ENCODE assay signal across 27 mouse cellular contexts in genomic region chr3:138309910-138310309, GRCm38 (mm10). TPM values are rescaled to one million over a fixed set of nuclear protein-coding genes. Genes with fewer than 3 reads are reported as not detected.
DNase-seq lines count a peak whose midpoint lies in the region; ATAC-seq and TF ChIP-seq lines count a peak whose summit lies in the region.
"Had no signal": no experiment of that assay in that cellular context is flagged by ENCODE, and none has a peak within 500 bp of the region (broad histone marks: within the 10 kb centered on the region; RNA-seq: fewer than 3 reads in every experiment).

No protein-coding gene starts in this region.

- no peak overlapping the region for H3K9ac ChIP-seq in embryonic facial prominence, embryonic 14.5 days (ENCODE audit: low read depth, low read length)
- no peak overlapping the region for H3K9ac ChIP-seq in lung, postnatal 0 days (replicated peaks; ENCODE audit: low read depth)
- H3K9ac ChIP-seq: forebrain, embryonic 13.5 days; forebrain, postnatal 0 days; heart, embryonic 12.5 days; hindbrain, embryonic 15.5 days had no signal

- peaks cover 13% of the 10 kb centered on the region for H3K4me1 ChIP-seq in embryonic facial prominence, embryonic 14.5 days (ENCODE audit: control insufficient read depth, insufficient read depth, low read length)
- peaks cover 15% of the 10 kb centered on the region for H3K4me1 ChIP-seq in embryonic facial prominence, embryonic 10.5 days
- peaks cover 7% of the 10 kb centered on the region for H3K4me1 ChIP-seq in lung, postnatal 0 days (ENCODE audit: insufficient read depth, low read depth, low read length)
- H3K4me1 ChIP-seq in lung, adult 2 months (ENCODE audit: control insufficient read depth, insufficient read depth, low read length): peaks cover 2% of the 10 kb centered on the region
- H3K4me1 ChIP-seq: forebrain, embryonic 13.5 days; heart, embryonic 12.5 days had no signal

- no peak overlapping the region for H3K27ac ChIP-seq in embryonic facial prominence, embryonic 14.5 days (replicated peaks; ENCODE audit: low read depth, low read length)
- H3K27ac ChIP-seq in embryonic facial prominence, embryonic 10.5 days (replicated peaks): no peak overlapping the region
- no peak overlapping the region for H3K27ac ChIP-seq in lung, postnatal 0 days (ENCODE audit: low read length)
- H3K27ac ChIP-seq: forebrain, embryonic 13.5 days; hindbrain, embryonic 15.5 days had no signal

- no peak for TF ChIP-seq EP300 in lung, postnatal 0 days (IDR thresholded peaks at IDR 0.05)

- no peak for TF ChIP-seq CTCF in lung, postnatal 0 days (IDR thresholded peaks at IDR 0.05)
- no peak for TF ChIP-seq CTCF in lung, adult 2 months (IDR thresholded peaks at IDR 0.05; ENCODE audit: insufficient read depth, low read length)

- WGBS in embryonic facial prominence, embryonic 14.5 days: 84% methylated on average over 8 of the region's 8 CpGs
- 91% methylated on average over 8 of the region's 8 CpGs for WGBS in embryonic facial prominence, embryonic 10.5 days
- 65% methylated on average over 8 of the region's 8 CpGs for WGBS in lung, postnatal 0 days
- 75% methylated on average over 8 of the region's 8 CpGs for WGBS in lung, adult 2 months

- no peak overlapping the region for H3K4me2 ChIP-seq in embryonic facial prominence, embryonic 14.5 days (ENCODE audit: low read depth, low read length)
- no peak overlapping the region for H3K4me2 ChIP-seq in lung, postnatal 0 days (replicated peaks; ENCODE audit: low read depth, low read length)
- H3K4me2 ChIP-seq: forebrain, embryonic 13.5 days; heart, embryonic 12.5 days; hindbrain, embryonic 15.5 days had no signal

- no peak for TF ChIP-seq POLR2A in lung, adult 2 months (IDR thresholded peaks at IDR 0.05; ENCODE audit: borderline replicate concordance, extremely low read depth, low read depth, low read length)

- H3K36me3 ChIP-seq in embryonic facial prominence, embryonic 14.5 days (ENCODE audit: control insufficient read depth, insufficient read depth, low read length): no peaks in the 10 kb centered on the region
- no peaks in the 10 kb centered on the region for H3K36me3 ChIP-seq in embryonic facial prominence, embryonic 10.5 days (replicated peaks)
- H3K36me3 ChIP-seq in lung, postnatal 0 days (ENCODE audit: insufficient read depth, low read length): no peaks in the 10 kb centered on the region
- H3K36me3 ChIP-seq: heart, embryonic 12.5 days; hindbrain, embryonic 15.5 days had no signal

- ATAC-seq in embryonic facial prominence, embryonic 14.5 days (ENCODE audit: low read depth): peak; percentile 57; the same call in 1 of the 2 replicates
- ATAC-seq in lung, postnatal 0 days: no peak; the same call in 1 of the 2 replicates
- ATAC-seq: activated CD4-positive, CD25-positive, alpha-beta regulatory T cell, adult 4 months; CD4-positive, CD25-positive, alpha-beta regulatory T cell, adult 4 months; forebrain, embryonic 13.5 days; forebrain, postnatal 0 days had no signal

- H3K4me3 ChIP-seq in embryonic facial prominence, embryonic 14.5 days (ENCODE audit: low read depth, low read length): no peak overlapping the region
- H3K4me3 ChIP-seq in embryonic facial prominence, embryonic 10.5 days: no peak overlapping the region
- no peak overlapping the region for H3K4me3 ChIP-seq in lung, postnatal 0 days (ENCODE audit: low read depth, low read length)
- no peak overlapping the region for H3K4me3 ChIP-seq in lung, adult 2 months (replicated peaks; ENCODE audit: extremely low read depth, low read depth, low read length)
- H3K4me3 ChIP-seq: forebrain, embryonic 13.5 days; heart, embryonic 12.5 days; hindbrain, embryonic 15.5 days had no signal

- no peaks in the 10 kb centered on the region for H3K9me3 ChIP-seq in embryonic facial prominence, embryonic 14.5 days (ENCODE audit: control insufficient read depth, low read length)
- no peaks in the 10 kb centered on the region for H3K9me3 ChIP-seq in embryonic facial prominence, embryonic 10.5 days
- H3K9me3 ChIP-seq in lung, postnatal 0 days (ENCODE audit: low read length): no peaks in the 10 kb centered on the region
- H3K9me3 ChIP-seq: forebrain, embryonic 13.5 days; heart, embryonic 12.5 days; hindbrain, embryonic 15.5 days had no signal

- intact Hi-C loops in heart, postnatal 10 days (cut with DNase I): loop anchor here (5.0 kb wide), 1 partner anchor 97 kb away; no protein-coding TSS in a partner anchor

- H3K27me3 ChIP-seq in embryonic facial prominence, embryonic 14.5 days (replicated peaks; ENCODE audit: control insufficient read depth, insufficient read depth, low read length): no peaks in the 10 kb centered on the region
- H3K27me3 ChIP-seq in embryonic facial prominence, embryonic 10.5 days (replicated peaks; ENCODE audit: low read depth, poor library complexity, severe bottlenecking): no peaks in the 10 kb centered on the region
- H3K27me3 ChIP-seq in lung, postnatal 0 days (replicated peaks; ENCODE audit: insufficient read depth, low read length): no peaks in the 10 kb centered on the region
- H3K27me3 ChIP-seq: forebrain, embryonic 13.5 days; heart, embryonic 12.5 days; hindbrain, embryonic 15.5 days had no signal

- DNase-seq in embryonic facial prominence, embryonic 14.5 days (ENCODE audit: low spot score): peak; percentile 67
- DNase-seq in embryonic facial prominence, embryonic 10.5 days (ENCODE audit: low spot score): no peak
- DNase-seq in lung, postnatal 0 days (ENCODE audit: low spot score): peak; percentile 57
- no peak for DNase-seq in lung, adult 2 months
- peak; percentile 96 for DNase-seq in gonadal fat pad, adult 2 months (ENCODE audit: low read depth)
- DNase-seq in heart, postnatal 10 days: no peak
- no peak for DNase-seq in kidney, postnatal 36 days
- DNase-seq: adrenal gland, postnatal 14 days; B cell, adult 2 months; cerebellum, adult 18-20 months; cerebellum, adult 9-11 months; forebrain, postnatal 0 days; gastrocnemius, postnatal 14 days; heart, postnatal 36 days had no signal

RNA-seq across cellular contexts. Expression of gene Adh6a, which starts 3.2 kb away (rescaled TPM):
- polyA plus RNA-seq in embryonic facial prominence, embryonic 14.5 days (2014; fragmentation: Nextera tagmentation; extraction: Ambion mirVana): 0.17 TPM in 1 of 2 replicates, not detected in the other
- polyA plus RNA-seq in embryonic facial prominence, embryonic 10.5 days (2016; fragmentation: Nextera tagmentation; extraction: Ambion mirVana): not detected in 2 replicates
- 0.20 TPM in 1 of 2 replicates, not detected in the other for polyA plus RNA-seq in lung, postnatal 0 days (2015; fragmentation: Nextera tagmentation; extraction: Ambion mirVana)
- polyA plus RNA-seq in lung, adult 2 months (2012; rRNA removed): 0.11 TPM in 1 of 2 replicates, not detected in the other
- 0.26 TPM in 1 of 2 replicates, not detected in the other for polyA plus RNA-seq in gonadal fat pad, adult 2 months (2012; rRNA removed)
- total RNA-seq in heart, postnatal 10 days (2021): not detected
- total RNA-seq: adrenal gland, adult 18-20 months; adrenal gland, postnatal 14 days; forebrain, postnatal 0 days; gastrocnemius, adult 18-20 months; gastrocnemius, postnatal 14 days; granulocyte monocyte progenitor cell, adult 5-6 weeks; heart, adult 8-10 months; heart, postnatal 36 days; MEL had no signal
- polyA plus RNA-seq: activated CD4-positive, CD25-positive, alpha-beta regulatory T cell, adult 4 months; CD4-positive, CD25-positive, alpha-beta regulatory T cell, adult 4 months; embryonic facial prominence, embryonic 11.5 days; forebrain, embryonic 13.5 days; forebrain, postnatal 0 days; heart, embryonic 12.5 days; heart, embryonic 16.5 days; hindbrain, embryonic 11.5 days; hindbrain, embryonic 15.5 days had no signal

RNA-seq across cellular contexts. Expression of gene Adh6b, which starts 31.7 kb away (rescaled TPM):
- polyA plus RNA-seq in embryonic facial prominence, embryonic 14.5 days (2014; fragmentation: Nextera tagmentation; extraction: Ambion mirVana): 0.51 and 0.90 TPM in 2 replicates
- polyA plus RNA-seq in embryonic facial prominence, embryonic 10.5 days (2016; fragmentation: Nextera tagmentation; extraction: Ambion mirVana): 0.55 and 0.93 TPM in 2 replicates
- 0.07 TPM in 1 of 2 replicates, not detected in the other for polyA plus RNA-seq in lung, postnatal 0 days (2015; fragmentation: Nextera tagmentation; extraction: Ambion mirVana)
- not detected in 2 replicates for polyA plus RNA-seq in lung, adult 2 months (2012; rRNA removed)
- polyA plus RNA-seq in gonadal fat pad, adult 2 months (2012; rRNA removed): 1.2 and 2.0 TPM in 2 replicates
- 1 to 10 TPM; 1.3 to 2.2 TPM for total RNA-seq in heart, postnatal 10 days (2021)
- total RNA-seq: gastrocnemius, adult 18-20 months; granulocyte monocyte progenitor cell, adult 5-6 weeks; MEL had no signal
- polyA plus RNA-seq: activated CD4-positive, CD25-positive, alpha-beta regulatory T cell, adult 4 months; CD4-positive, CD25-positive, alpha-beta regulatory T cell, adult 4 months; forebrain, postnatal 0 days; hindbrain, embryonic 15.5 days had no signal

RNA-seq across cellular contexts. Expression of gene Adh1, which starts 49.1 kb away (rescaled TPM):
- polyA plus RNA-seq in embryonic facial prominence, embryonic 14.5 days (2014; fragmentation: Nextera tagmentation; extraction: Ambion mirVana): 24.2 and 25.6 TPM in 2 replicates
- polyA plus RNA-seq in embryonic facial prominence, embryonic 10.5 days (2016; fragmentation: Nextera tagmentation; extraction: Ambion mirVana): not detected in 2 replicates
- polyA plus RNA-seq in lung, postnatal 0 days (2015; fragmentation: Nextera tagmentation; extraction: Ambion mirVana): 801 and 895 TPM in 2 replicates
- polyA plus RNA-seq in lung, adult 2 months (2012; rRNA removed): 106 and 114 TPM in 2 replicates
- polyA plus RNA-seq in gonadal fat pad, adult 2 months (2012; rRNA removed): 212 and 290 TPM in 2 replicates
- total RNA-seq in heart, postnatal 10 days (2021): 10 to 100 TPM; 24.1 to 54.7 TPM
- total RNA-seq: granulocyte monocyte progenitor cell, adult 5-6 weeks had no signal
- polyA plus RNA-seq: embryonic facial prominence, embryonic 11.5 days had no signal

Comparison
In these comparisons a context has a peak if more than half of its experiments do, and no peak if none do; other contexts are left out.
1. DNase-seq: peak in embryonic facial prominence, embryonic 14.5 days (single experiment), lung, postnatal 0 days (single experiment) and gonadal fat pad, adult 2 months (single experiment); none in embryonic facial prominence, embryonic 10.5 days (single experiment), lung, adult 2 months (single experiment), heart, postnatal 10 days (0 of 2) and kidney, postnatal 36 days (0 of 2).
2. RNA of gene Adh1, which starts 49.1 kb away (polyA plus RNA-seq): 801 to 895 TPM in lung, postnatal 0 days, 212 to 290 TPM in gonadal fat pad, adult 2 months, 106 to 114 TPM in lung, adult 2 months and 24.2 to 25.6 TPM in embryonic facial prominence, embryonic 14.5 days; not detected in embryonic facial prominence, embryonic 10.5 days; every median in the first group is over 10 times any median in the second.